Mouse (Mus musculus): Measurements from ENCODE around the gene Hist1h2ac. TPM values are rescaled to one million over a fixed set of nuclear protein-coding genes. Genes with fewer than 3 reads are reported as not detected.

Hist1h2ac gene
- polyA plus RNA-seq, 1 experiment from 2014 or later: 0.83 TPM

DNA sequence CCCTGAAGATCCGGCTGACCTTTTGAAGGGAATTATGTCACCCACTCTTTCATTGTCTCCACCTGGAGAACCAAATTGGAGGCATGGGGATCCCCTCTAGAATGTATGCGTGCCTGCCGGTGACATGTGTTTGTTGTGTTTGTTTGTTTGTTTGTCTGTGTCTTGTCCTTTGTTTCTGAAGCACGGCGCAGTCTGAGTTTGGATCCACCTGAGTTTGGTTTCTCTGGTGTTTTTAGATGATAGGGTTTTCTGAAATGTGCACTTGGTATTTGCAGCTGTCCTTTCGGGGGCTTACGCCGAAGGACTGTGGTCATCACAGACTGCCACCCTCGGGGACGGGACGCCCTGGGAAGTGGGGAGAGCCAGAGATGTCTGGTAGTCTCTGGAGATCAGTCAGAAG is 33.4 kb upstream of the Hist1h2ac start:
- Histone ChIP-seq H3K36me3 (ENCODE audit: control insufficient read depth, insufficient read depth, low read length) (no peaks in the 10 kb centered on the region), H3K4me2 (no peak overlapping the region), H3K27ac (ENCODE audit: low read depth, low read length) (no peak overlapping the region), H3K27me3 (ENCODE audit: control insufficient read depth, insufficient read depth, low read length) (no peaks in the 10 kb centered on the region), H3K4me3 (ENCODE audit: low read depth, low read length) (no peak overlapping the region), H3K4me1 (ENCODE audit: control insufficient read depth, insufficient read depth, low read length) (no peaks in the 10 kb centered on the region), H3K9ac (ENCODE audit: low read length) (no peak overlapping the region), H3K9me3 (ENCODE audit: control insufficient read depth, low read length) (no peaks in the 10 kb centered on the region)
- 53% methylated on average over 11 of the region's 11 CpGs for WGBS
- no peak for ATAC-seq (ENCODE audit: low FRiP score)
- no peak for DNase-seq (ENCODE audit: low spot score, missing footprints)

DNA sequence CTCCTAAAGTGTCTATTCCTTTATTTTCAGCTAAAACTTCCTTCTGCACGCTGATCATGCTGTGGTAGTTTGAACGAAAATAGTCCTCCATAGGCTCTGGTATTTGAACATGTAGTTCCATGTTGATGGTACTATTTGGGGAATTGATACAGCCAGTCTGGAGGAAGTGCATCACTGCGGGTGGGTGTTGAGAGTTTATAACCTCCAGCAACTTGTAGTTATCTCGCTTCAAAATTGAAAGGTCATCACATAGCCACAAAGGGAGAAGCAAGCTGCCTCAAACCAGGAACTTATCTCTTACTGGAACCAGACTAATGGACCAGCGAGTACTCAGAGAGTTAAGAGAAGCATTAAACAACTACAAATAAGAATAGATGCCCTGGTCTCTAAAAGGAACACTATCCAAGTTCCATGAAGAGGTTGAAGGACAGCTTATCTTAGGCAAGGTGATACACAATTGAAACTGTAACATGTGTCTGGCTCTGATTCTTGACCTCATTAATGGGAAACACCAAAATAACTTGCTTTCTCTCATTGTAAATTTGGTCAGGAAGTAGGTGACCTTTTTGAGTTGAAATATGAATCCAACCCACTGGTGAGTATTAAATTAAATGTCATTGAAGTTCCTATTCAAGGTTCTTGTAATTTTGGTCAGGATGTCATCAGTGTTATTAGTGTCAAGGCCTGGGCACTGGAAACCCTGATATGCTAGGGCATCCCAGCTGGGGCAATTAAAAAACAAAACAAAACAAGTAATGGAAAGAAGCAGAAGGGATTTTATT is 32.7 kb upstream of the Hist1h2ac start:
- Histone ChIP-seq H3K27ac (ENCODE audit: low read depth, low read length) (no peak overlapping the region), H3K27me3 (ENCODE audit: control insufficient read depth, insufficient read depth, low read length) (no peaks in the 10 kb centered on the region), H3K36me3 (ENCODE audit: control insufficient read depth, insufficient read depth, low read length) (no peaks in the 10 kb centered on the region), H3K4me3 (ENCODE audit: low read depth, low read length) (no peak overlapping the region), H3K4me1 (ENCODE audit: control insufficient read depth, insufficient read depth, low read length) (no peaks in the 10 kb centered on the region), H3K9me3 (ENCODE audit: control insufficient read depth, low read length) (no peaks in the 10 kb centered on the region), H3K4me2 (no peak overlapping the region), H3K9ac (ENCODE audit: low read length) (no peak overlapping the region)
- ATAC-seq (ENCODE audit: low FRiP score) (no peak), DNase-seq (ENCODE audit: low spot score, missing footprints) (no peak)
- WGBS: 84% methylated on average over 5 of the region's 5 CpGs

- Histone ChIP-seq H3K4me2 (peak within 1 kb of the TSS; percentile 51), H3K36me3 (ENCODE audit: control insufficient read depth, insufficient read depth, low read length) (no peaks in the 10 kb centered on the region), H3K27me3 (ENCODE audit: control insufficient read depth, insufficient read depth, low read length) (no peaks in the 10 kb centered on the region), H3K27ac (ENCODE audit: low read depth, low read length) (no peak within 1 kb of the TSS; the same call in 1 of the 2 replicates), H3K4me3 (ENCODE audit: low read depth, low read length) (peak within 1 kb of the TSS; percentile 22), H3K4me1 (ENCODE audit: control insufficient read depth, insufficient read depth, low read length) (peaks cover 11% of the 10 kb centered on the region), H3K9me3 (ENCODE audit: control insufficient read depth, low read length) (no peaks in the 10 kb centered on the region), H3K9ac (ENCODE audit: low read length) (peak within 1 kb of the TSS; percentile 51)
- WGBS: 9% methylated on average over 14 of the region's 17 CpGs
- ATAC-seq (ENCODE audit: low FRiP score): peak; percentile 78
- peak; percentile 95 for DNase-seq (ENCODE audit: low spot score, missing footprints)
Observed at GRCm38 (mm10) chr13:23710374-23711089, 26.8 kb upstream of the Hist1h2ac start, which contains the start of gene Hfe. Gene Hfe (minus strand): TSS chr13:23710854.

GRCm38 (mm10) chr13:23709714-23710373 is 26.1 kb upstream of the Hist1h2ac start:
- WGBS: 26% methylated on average over 12 of the region's 15 CpGs
- Histone ChIP-seq H3K27me3 (ENCODE audit: control insufficient read depth, insufficient read depth, low read length) (no peaks in the 10 kb centered on the region), H3K9me3 (ENCODE audit: control insufficient read depth, low read length) (no peaks in the 10 kb centered on the region), H3K9ac (ENCODE audit: low read length) (peak overlapping the region; percentile 51), H3K4me3 (ENCODE audit: low read depth, low read length) (peak overlapping the region; percentile 22), H3K4me1 (ENCODE audit: control insufficient read depth, insufficient read depth, low read length) (peaks cover 11% of the 10 kb centered on the region), H3K4me2 (peak overlapping the region; percentile 51), H3K27ac (ENCODE audit: low read depth, low read length) (no peak overlapping the region; the same call in 1 of the 2 replicates), H3K36me3 (ENCODE audit: control insufficient read depth, insufficient read depth, low read length) (no peaks in the 10 kb centered on the region)
- DNase-seq (ENCODE audit: low spot score, missing footprints) (no peak), ATAC-seq (ENCODE audit: low FRiP score) (peak; percentile 44; the same call in 1 of the 2 replicates)

GRCm38 (mm10) chr13:23708654-23709053 is 24.9 kb upstream of the Hist1h2ac start:
- no peaks in the 10 kb centered on the region for H3K27me3 ChIP-seq (ENCODE audit: control insufficient read depth, insufficient read depth, low read length)
- no peaks in the 10 kb centered on the region for H3K36me3 ChIP-seq (ENCODE audit: control insufficient read depth, insufficient read depth, low read length)
- no peak for DNase-seq (ENCODE audit: low spot score, missing footprints)
- no peak overlapping the region for H3K27ac ChIP-seq (ENCODE audit: low read depth, low read length)
- no peak for ATAC-seq (ENCODE audit: low FRiP score)
- no peak overlapping the region for H3K4me2 ChIP-seq
- H3K4me1 ChIP-seq (ENCODE audit: control insufficient read depth, insufficient read depth, low read length): peaks cover 11% of the 10 kb centered on the region
- WGBS: 90% methylated on average over 4 of the region's 4 CpGs
- H3K4me3 ChIP-seq (ENCODE audit: low read depth, low read length): no peak overlapping the region
- no peaks in the 10 kb centered on the region for H3K9me3 ChIP-seq (ENCODE audit: control insufficient read depth, low read length)
- H3K9ac ChIP-seq (ENCODE audit: low read length): no peak overlapping the region

DNA sequence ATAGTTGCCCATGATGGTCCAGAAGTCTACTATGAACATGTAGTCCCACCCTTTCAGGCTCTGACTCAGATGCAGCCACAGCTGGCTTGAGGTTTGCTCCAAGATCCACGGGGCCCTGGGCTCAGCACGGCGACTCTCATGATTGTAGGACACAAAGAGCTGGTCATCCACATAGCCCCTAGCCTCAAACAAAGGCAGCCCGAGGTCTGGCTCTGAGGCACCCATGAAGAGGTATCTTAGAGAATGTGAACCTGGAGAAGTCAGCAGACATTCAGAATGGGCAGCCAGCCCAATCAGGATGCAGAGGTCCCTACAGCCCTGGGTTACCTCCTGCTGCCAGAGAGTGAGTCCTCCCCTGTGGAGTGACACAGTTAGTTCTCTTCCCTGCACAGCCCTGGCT is 24.3 kb upstream of the Hist1h2ac start:
- no peak overlapping the region for H3K9ac ChIP-seq (ENCODE audit: low read length)
- H3K27ac ChIP-seq (ENCODE audit: low read depth, low read length): no peak overlapping the region
- no peak for ATAC-seq (ENCODE audit: low FRiP score)
- H3K4me3 ChIP-seq (ENCODE audit: low read depth, low read length): no peak overlapping the region
- peaks cover 11% of the 10 kb centered on the region for H3K4me1 ChIP-seq (ENCODE audit: control insufficient read depth, insufficient read depth, low read length)
- no peaks in the 10 kb centered on the region for H3K27me3 ChIP-seq (ENCODE audit: control insufficient read depth, insufficient read depth, low read length)
- no peak overlapping the region for H3K4me2 ChIP-seq
- no peaks in the 10 kb centered on the region for H3K36me3 ChIP-seq (ENCODE audit: control insufficient read depth, insufficient read depth, low read length)
- no peaks in the 10 kb centered on the region for H3K9me3 ChIP-seq (ENCODE audit: control insufficient read depth, low read length)
- 87% methylated on average over 4 of the region's 4 CpGs for WGBS
- DNase-seq (ENCODE audit: low spot score, missing footprints): no peak

GRCm38 (mm10) chr13:23706771-23707170 is 23.0 kb upstream of the Hist1h2ac start:
- Histone ChIP-seq H3K4me2 (no peak overlapping the region), H3K27me3 (ENCODE audit: control insufficient read depth, insufficient read depth, low read length) (no peaks in the 10 kb centered on the region), H3K9ac (ENCODE audit: low read length) (no peak overlapping the region), H3K9me3 (ENCODE audit: control insufficient read depth, low read length) (no peaks in the 10 kb centered on the region), H3K4me1 (ENCODE audit: control insufficient read depth, insufficient read depth, low read length) (peaks cover 11% of the 10 kb centered on the region), H3K36me3 (ENCODE audit: control insufficient read depth, insufficient read depth, low read length) (no peaks in the 10 kb centered on the region), H3K27ac (ENCODE audit: low read depth, low read length) (no peak overlapping the region), H3K4me3 (ENCODE audit: low read depth, low read length) (no peak overlapping the region)
- ATAC-seq (ENCODE audit: low FRiP score) (no peak), DNase-seq (ENCODE audit: low spot score, missing footprints) (no peak)
- 93% methylated on average over 12 of the region's 12 CpGs for WGBS

DNA sequence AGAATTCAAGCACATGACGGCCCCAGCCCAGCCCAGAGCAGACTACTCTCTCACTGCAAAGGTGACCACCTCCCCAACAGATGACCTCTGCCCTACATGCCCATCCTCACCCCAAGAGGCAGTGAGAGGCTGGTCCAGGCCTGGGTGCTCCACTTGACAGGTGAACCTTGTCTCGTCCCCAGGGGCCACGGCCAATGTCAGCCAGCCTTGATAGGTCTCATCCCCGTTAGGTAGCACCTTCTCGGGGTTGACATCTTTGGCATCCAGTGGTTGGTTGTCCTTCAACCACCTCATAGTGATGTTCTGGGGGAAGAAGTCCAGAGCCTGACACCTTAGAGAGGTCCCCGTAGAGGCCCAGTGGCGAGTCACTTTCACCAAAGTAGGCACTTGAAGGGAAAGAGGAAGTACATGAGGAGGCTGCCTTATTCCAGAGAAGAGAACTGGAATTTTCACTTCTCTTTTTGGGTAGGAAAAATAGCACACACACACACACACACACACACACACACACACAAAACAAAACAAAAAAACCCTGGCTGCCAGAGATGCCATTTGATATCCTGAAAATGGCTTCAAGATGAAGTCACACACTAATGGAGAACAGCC is 22.1 kb upstream of the Hist1h2ac start:
- H3K4me1 ChIP-seq (ENCODE audit: control insufficient read depth, insufficient read depth, low read length): peaks cover 11% of the 10 kb centered on the region
- no peaks in the 10 kb centered on the region for H3K27me3 ChIP-seq (ENCODE audit: control insufficient read depth, insufficient read depth, low read length)
- ATAC-seq (ENCODE audit: low FRiP score) (no peak), DNase-seq (ENCODE audit: low spot score, missing footprints) (no peak)
- no peak overlapping the region for H3K9ac ChIP-seq (ENCODE audit: low read length)
- H3K9me3 ChIP-seq (ENCODE audit: control insufficient read depth, low read length): no peaks in the 10 kb centered on the region
- H3K36me3 ChIP-seq (ENCODE audit: control insufficient read depth, insufficient read depth, low read length): no peaks in the 10 kb centered on the region
- 92% methylated on average over 7 of the region's 7 CpGs for WGBS
- no peak overlapping the region for H3K4me2 ChIP-seq
- H3K27ac ChIP-seq (ENCODE audit: low read depth, low read length): no peak overlapping the region
- no peak overlapping the region for H3K4me3 ChIP-seq (ENCODE audit: low read depth, low read length)

Data from midbrain, embryonic 11.5 days (tissue).